Mouse (Mus musculus): Measurements from ENCODE around the gene Gna14. TPM values are rescaled to one million over a fixed set of nuclear protein-coding genes. Genes with fewer than 3 reads are reported as not detected.

Gna14 gene
- total RNA-seq, 4 experiments from 2014 or later = 31.3 to 67.6 (median 48.9) TPM

- no peak for DNase-seq
Observed at GRCm38 (mm10) chr19:16597216-16597615, 161.7 kb downstream of the Gna14 start.

GRCm38 (mm10) chr19:16598653-16599297, 163.2 kb downstream of the Gna14 start:
- no peak for DNase-seq

GRCm38 (mm10) chr19:16599298-16599970, 163.9 kb downstream of the Gna14 start:
- peak; percentile 48 for DNase-seq

- no peak for DNase-seq
Observed at GRCm38 (mm10) chr19:16602026-16602425, 166.5 kb downstream of the Gna14 start.

GRCm38 (mm10) chr19:16607634-16608033, 172.1 kb downstream of the Gna14 start:
- DNase-seq = no peak

- DNase-seq = no peak
Observed at GRCm38 (mm10) chr19:16623154-16623553, 187.6 kb downstream of the Gna14 start.

GRCm38 (mm10) chr19:16624994-16625393, 189.4 kb downstream of the Gna14 start:
- DNase-seq = no peak

- no peak for DNase-seq
Observed at GRCm38 (mm10) chr19:16625610-16626395, 190.2 kb downstream of the Gna14 start.
